Comparison of ENCODE assay signal across 12 mouse cellular contexts in genomic region chr1:179567558-179567957, GRCm38 (mm10). TPM values are rescaled to one million over a fixed set of nuclear protein-coding genes. Genes with fewer than 3 reads are reported as not detected.
DNase-seq lines count a peak whose midpoint lies in the region; ATAC-seq and TF ChIP-seq lines count a peak whose summit lies in the region.
"Had no signal": no experiment of that assay in that cellular context is flagged by ENCODE, and none has a peak within 500 bp of the region (broad histone marks: within the 10 kb centered on the region; RNA-seq: fewer than 3 reads in every experiment).

No protein-coding gene starts in this region.

- DNase-seq in cerebellum, postnatal 10 days: peak; percentile 36 to 41
- no peak for DNase-seq in cerebellum, adult 8-10 months
- DNase-seq in lung, postnatal 14 days: no peak
- no peak for DNase-seq in stomach, postnatal 0 days (ENCODE audit: low spot score)
- DNase-seq in spleen, adult 12 weeks (ENCODE audit: low spot score): no peak
- DNase-seq: heart, adult 18-20 months; thymus, postnatal 4 days had no signal

- ATAC-seq in lung, embryonic 15.5 days (ENCODE audit: borderline replicate concordance, extremely low read depth, low FRiP score, low TSS enrichment): no peak
- ATAC-seq in midbrain, embryonic 12.5 days (ENCODE audit: low FRiP score, low read depth): peak; percentile 59
- no peak for ATAC-seq in stomach, postnatal 0 days (ENCODE audit: low FRiP score, low TSS enrichment)
- ATAC-seq in cerebellum, adult (ENCODE audit: insufficient number of reproducible peaks, low FRiP score, low TSS enrichment): no peak

- no peak overlapping the region for H3K9ac ChIP-seq in lung, embryonic 15.5 days
- no peak overlapping the region for H3K9ac ChIP-seq in midbrain, embryonic 12.5 days (replicated peaks)
- no peak overlapping the region for H3K9ac ChIP-seq in stomach, postnatal 0 days (ENCODE audit: low read length)
- H3K9ac ChIP-seq: hindbrain, embryonic 15.5 days; liver, embryonic 14.5 days had no signal

- peak overlapping the region; percentile 73; the same call in 1 of the 2 replicates for H3K27ac ChIP-seq in lung, embryonic 15.5 days
- peak overlapping the region; percentile 52 for H3K27ac ChIP-seq in midbrain, embryonic 12.5 days (replicated peaks)
- H3K27ac ChIP-seq in stomach, postnatal 0 days (replicated peaks): 0 out of 2 replicates have a peak overlapping the region, but pooled peaks have one; percentile 13
- H3K27ac ChIP-seq: hindbrain, embryonic 15.5 days; liver, embryonic 14.5 days had no signal

- no peak overlapping the region for H3K4me3 ChIP-seq in lung, embryonic 15.5 days
- H3K4me3 ChIP-seq in midbrain, embryonic 12.5 days: no peak overlapping the region
- no peak overlapping the region for H3K4me3 ChIP-seq in stomach, postnatal 0 days (ENCODE audit: low read depth, low read length)
- H3K4me3 ChIP-seq: hindbrain, embryonic 15.5 days had no signal

- no peak for TF ChIP-seq CTCF in stomach, postnatal 0 days (IDR thresholded peaks at IDR 0.05; ENCODE audit: low read depth)

- H3K4me1 ChIP-seq in lung, embryonic 15.5 days: peaks cover 16% of the 10 kb centered on the region
- peaks cover 14% of the 10 kb centered on the region; the same call in 1 of the 2 replicates for H3K4me1 ChIP-seq in midbrain, embryonic 12.5 days
- H3K4me1 ChIP-seq in stomach, postnatal 0 days (replicated peaks; ENCODE audit: control insufficient read depth, insufficient read depth): 0 out of 2 replicates have a peak, but pooled peaks cover 2% of the 10 kb centered on the region

- H3K27me3 ChIP-seq in lung, embryonic 15.5 days: no peaks in the 10 kb centered on the region
- H3K27me3 ChIP-seq in midbrain, embryonic 12.5 days: no peaks in the 10 kb centered on the region
- H3K27me3 ChIP-seq in stomach, postnatal 0 days (ENCODE audit: control insufficient read depth, insufficient read depth, low read length): no peaks in the 10 kb centered on the region
- H3K27me3 ChIP-seq: hindbrain, embryonic 15.5 days had no signal

- no peak overlapping the region for H3K4me2 ChIP-seq in lung, embryonic 15.5 days
- H3K4me2 ChIP-seq in midbrain, embryonic 12.5 days (replicated peaks): no peak overlapping the region
- H3K4me2 ChIP-seq in stomach, postnatal 0 days (replicated peaks; ENCODE audit: low read depth): no peak overlapping the region
- H3K4me2 ChIP-seq: hindbrain, embryonic 15.5 days had no signal

- no peaks in the 10 kb centered on the region for H3K9me3 ChIP-seq in lung, embryonic 15.5 days
- no peaks in the 10 kb centered on the region for H3K9me3 ChIP-seq in midbrain, embryonic 12.5 days
- H3K9me3 ChIP-seq in stomach, postnatal 0 days (ENCODE audit: control insufficient read depth, low read length): no peaks in the 10 kb centered on the region
- H3K9me3 ChIP-seq: hindbrain, embryonic 15.5 days had no signal

- no peak for TF ChIP-seq EP300 in stomach, postnatal 0 days (optimal IDR thresholded peaks at IDR 0.05)

- no peaks in the 10 kb centered on the region for H3K36me3 ChIP-seq in lung, embryonic 15.5 days
- no peaks in the 10 kb centered on the region for H3K36me3 ChIP-seq in midbrain, embryonic 12.5 days
- H3K36me3 ChIP-seq in stomach, postnatal 0 days (ENCODE audit: control insufficient read depth, insufficient read depth, low read length): no peaks in the 10 kb centered on the region
- H3K36me3 ChIP-seq: hindbrain, embryonic 15.5 days had no signal

- 63% methylated on average over 7 of the region's 7 CpGs for WGBS in lung, embryonic 15.5 days
- WGBS in midbrain, embryonic 12.5 days: 62% methylated on average over 7 of the region's 7 CpGs
- WGBS in stomach, postnatal 0 days: 63% methylated on average over 7 of the region's 7 CpGs

RNA-seq across cellular contexts. Expression of gene Cnst, which starts 21.4 kb away (rescaled TPM):
- polyA plus RNA-seq in lung, embryonic 15.5 days (2015; fragmentation: Nextera tagmentation; extraction: Ambion mirVana): 16.1 and 18.0 TPM in 2 replicates
- 26.9 and 32.3 TPM in 2 replicates for polyA plus RNA-seq in midbrain, embryonic 12.5 days (2016; fragmentation: Nextera tagmentation; extraction: Ambion mirVana)
- 8.8 and 9.9 TPM in 2 replicates for polyA plus RNA-seq in stomach, postnatal 0 days (2015; fragmentation: Nextera tagmentation; extraction: Ambion mirVana)

RNA-seq across cellular contexts. Expression of gene Tfb2m, which starts 21.5 kb away (rescaled TPM):
- 30.5 and 31.1 TPM in 2 replicates for polyA plus RNA-seq in lung, embryonic 15.5 days (2015; fragmentation: Nextera tagmentation; extraction: Ambion mirVana)
- 24.6 and 27.0 TPM in 2 replicates for polyA plus RNA-seq in midbrain, embryonic 12.5 days (2016; fragmentation: Nextera tagmentation; extraction: Ambion mirVana)
- polyA plus RNA-seq in stomach, postnatal 0 days (2015; fragmentation: Nextera tagmentation; extraction: Ambion mirVana): 28.7 and 31.6 TPM in 2 replicates

RNA-seq across cellular contexts. Expression of gene Smyd3, which starts 49.7 kb away (rescaled TPM):
- 16.9 and 18.3 TPM in 2 replicates for polyA plus RNA-seq in lung, embryonic 15.5 days (2015; fragmentation: Nextera tagmentation; extraction: Ambion mirVana)
- polyA plus RNA-seq in midbrain, embryonic 12.5 days (2016; fragmentation: Nextera tagmentation; extraction: Ambion mirVana): 12.2 and 14.3 TPM in 2 replicates
- 10.5 and 12.1 TPM in 2 replicates for polyA plus RNA-seq in stomach, postnatal 0 days (2015; fragmentation: Nextera tagmentation; extraction: Ambion mirVana)

Comparison
In these comparisons a context has a peak if more than half of its experiments do, and no peak if none do; other contexts are left out.
1. DNase-seq: peak in cerebellum, postnatal 10 days (2 of 2); none in cerebellum, adult 8-10 months (single experiment), lung, postnatal 14 days (single experiment), stomach, postnatal 0 days (single experiment) and spleen, adult 12 weeks (single experiment).
2. H3K27ac ChIP-seq: peak in every context shown above with its lines; median percentile 73 in lung, embryonic 15.5 days; 52 in midbrain, embryonic 12.5 days; 13 in stomach, postnatal 0 days.